Mouse (Mus musculus) cerebellum, postnatal 14 days (tissue): Measurements from ENCODE around the gene Cpeb4.
"Not testable (repeated sequence)": the region's sequence is repeated elsewhere in the genome, so short reads cannot be mapped to it uniquely, and the experiment has no call there.

Experiments
- DNase-seq, 2 experiments: peaks; one replicate each; pipeline ENCODE4 v3.0.0; 2021; ENCODE audit warnings: mixed read lengths in 2 of 2

The Cpeb4 gene

GRCm38 (mm10) chr11:31976137-31976536 is 104.1 kb downstream of the Cpeb4 start:
- DNase-seq: no peak

GRCm38 (mm10) chr11:31980089-31980488 is 108.1 kb downstream of the Cpeb4 start:
- not testable (repeated sequence) for DNase-seq

DNA sequence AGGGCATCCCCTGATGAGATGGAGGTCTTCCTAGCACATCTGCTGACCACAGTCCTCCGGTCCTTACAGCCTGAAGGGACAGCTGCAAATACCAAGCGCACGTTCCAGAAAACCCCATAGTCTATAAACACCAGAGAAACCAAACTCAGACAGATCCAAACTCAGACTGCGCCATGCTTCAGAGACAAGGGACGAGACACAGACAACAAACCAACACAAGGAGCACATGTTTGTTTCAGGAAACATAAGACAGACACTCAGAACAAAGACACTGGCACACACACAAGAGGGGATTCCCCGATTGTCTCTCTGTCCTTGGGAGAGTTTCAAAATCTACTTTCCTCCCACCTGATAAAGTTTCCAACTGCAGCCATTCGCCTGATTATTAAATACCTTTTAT is 109.8 kb downstream of the Cpeb4 start:
- no peak for DNase-seq

DNA sequence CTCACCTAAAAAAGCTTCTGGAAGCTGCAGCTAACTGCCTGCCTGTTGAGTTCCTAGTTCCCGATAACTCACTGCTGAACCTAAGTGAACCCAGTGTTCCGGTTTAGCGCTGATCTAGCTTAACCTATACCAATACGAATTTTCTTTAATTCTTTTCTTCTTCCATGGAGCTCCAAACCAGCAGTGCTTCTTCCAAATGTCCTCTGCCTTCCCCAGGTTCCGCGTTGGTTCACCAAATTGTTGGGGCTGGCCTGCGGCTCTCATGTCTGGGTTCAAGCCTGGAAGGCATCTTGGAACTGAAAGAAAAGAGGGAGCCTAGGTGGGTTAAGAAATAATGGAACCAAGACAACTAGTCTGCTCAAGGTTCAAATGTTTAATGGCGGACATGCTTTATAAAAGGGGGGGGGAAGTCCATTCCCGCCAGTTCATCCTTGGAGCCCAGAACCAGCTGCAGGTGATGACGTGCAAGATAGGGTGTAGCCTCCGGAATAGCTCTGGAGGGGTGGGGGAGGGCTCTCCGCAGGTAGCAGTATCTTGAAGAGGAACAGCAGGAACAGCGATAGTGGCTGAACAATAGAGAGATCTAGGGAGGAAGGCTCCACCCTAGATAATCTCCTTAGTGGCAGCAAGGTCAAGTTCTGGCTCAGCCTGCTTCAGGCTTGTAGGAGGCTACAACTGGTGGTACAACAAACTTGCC is 110.4 kb downstream of the Cpeb4 start:
- DNase-seq: not testable (repeated sequence)

- no peak for DNase-seq
Observed at GRCm38 (mm10) chr11:31983249-31983648, 111.2 kb downstream of the Cpeb4 start.

- no peak for DNase-seq
Observed at GRCm38 (mm10) chr11:31984786-31985185, 112.8 kb downstream of the Cpeb4 start.
